Mouse (Mus musculus) lung, postnatal 25 days (tissue): ENCODE data around the gene Spg21.
A peak's percentile ranks its signal among the peaks of the same experiment; 100 is the strongest.

ENCODE experiments used
- DNase-seq: peaks from one replicate; pipeline ENCODE4 v3.0.0; 2022; ENCODE audit warnings: low spot score

The Spg21 gene

DNA sequence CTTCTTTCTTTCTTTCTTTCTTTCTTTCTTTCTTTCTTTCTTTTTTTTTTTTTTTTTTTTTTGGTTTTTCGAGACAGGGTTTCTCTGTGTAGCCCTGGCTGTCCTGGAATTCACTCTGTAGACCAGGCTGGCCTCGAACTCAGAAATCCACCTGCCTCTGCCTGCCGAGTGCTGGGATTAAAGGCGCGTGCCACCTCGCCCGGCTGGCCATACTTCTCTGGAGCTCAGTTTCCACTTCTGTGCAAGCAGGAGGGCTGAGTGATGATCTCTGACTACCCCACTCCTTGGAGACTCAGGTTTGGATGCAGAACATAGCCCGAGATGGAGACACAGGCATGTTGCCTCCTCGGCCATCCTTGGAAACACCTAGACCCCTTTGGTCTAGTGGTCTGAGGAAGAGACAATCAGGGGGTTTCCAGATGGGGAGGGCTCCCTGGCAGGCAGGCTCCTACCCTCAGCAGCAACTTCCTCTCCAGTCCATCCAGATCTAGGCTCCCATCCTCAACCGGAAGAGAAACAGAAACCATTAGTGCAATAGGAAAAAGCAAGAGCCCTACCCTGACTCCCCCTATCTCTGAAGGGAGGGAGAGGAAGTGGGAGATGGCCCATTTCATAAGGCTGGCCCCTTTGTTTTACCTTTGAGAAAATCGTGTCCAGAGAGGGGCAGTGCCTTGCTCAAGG lies 75.2 kb downstream of the Spg21 start:
- peak; percentile 38 for DNase-seq

DNA sequence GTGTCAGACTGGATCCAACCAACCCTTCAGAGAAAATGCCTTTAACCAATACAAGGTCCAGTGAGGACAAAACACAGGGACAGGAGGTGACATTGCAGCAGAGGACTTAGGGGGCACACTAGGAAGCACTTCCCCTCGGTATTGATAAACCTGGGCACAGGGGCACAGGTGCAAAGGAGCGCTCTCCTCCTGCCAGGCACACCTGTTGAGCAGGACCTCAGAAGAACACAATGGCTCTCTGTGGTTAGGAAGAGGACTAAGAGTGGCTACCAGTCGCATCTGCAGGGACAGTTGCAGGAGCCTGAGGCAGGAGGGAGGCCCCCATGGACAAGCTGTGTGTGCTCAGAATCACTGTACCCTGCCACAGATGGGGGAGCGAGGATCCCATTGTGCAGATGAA lies 75.7 kb downstream of the Spg21 start:
- DNase-seq: no peak
